Mouse (Mus musculus) liver, embryonic 14.5 days (tissue): ENCODE measurements around the gene Fgfr3.

Experiments
- CTCF ChIP-seq: IDR thresholded peaks from 2 replicates; pipeline ENCODE4 v1.5.1; 2016; ENCODE audit warnings: antibody characterized with exemption, low read depth, control low read depth
- EP300 ChIP-seq: IDR thresholded peaks from 2 replicates; pipeline ENCODE4 v1.6.1; 2016; ENCODE audit warnings: antibody characterized with exemption, low read depth

GRCm38 (mm10) chr5:33782345-33782998 lies 61.0 kb downstream of the Fgfr3 start, which contains the start of gene Letm1:
- TF ChIP-seq CTCF (peak; percentile 33), EP300 (no peak)
